Mouse (Mus musculus): ENCODE data around the gene Cdkl5.

DNA sequence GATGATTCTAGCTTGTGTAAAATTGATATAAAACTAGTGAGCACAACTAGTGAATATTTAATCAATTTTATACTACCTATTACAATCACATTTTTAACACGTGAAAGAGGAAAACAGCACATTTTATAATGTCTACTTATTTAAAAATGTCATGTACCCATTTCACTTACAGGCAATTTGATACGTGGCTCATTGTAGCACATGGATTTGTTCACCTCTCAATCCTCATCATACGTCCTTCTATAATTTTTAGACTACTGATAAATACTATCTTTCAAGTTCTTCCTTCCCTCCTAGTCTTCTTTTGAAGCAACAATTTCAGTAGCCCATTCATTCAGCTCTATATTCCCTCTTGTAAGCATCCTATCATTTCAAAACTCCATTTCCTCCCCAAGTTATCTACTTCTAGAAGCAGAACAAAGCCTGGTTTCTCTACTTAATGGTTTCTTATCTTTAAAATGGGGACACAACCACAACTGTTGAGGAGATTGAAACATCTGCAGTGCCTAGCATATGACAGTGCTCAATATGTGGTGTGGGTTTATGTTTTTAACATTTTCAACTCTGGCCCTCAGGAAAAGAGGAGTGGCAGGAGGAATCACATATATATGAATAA, 75.4 kb downstream of the Cdkl5 start:
- no peak for TF ChIP-seq POLR2A (IDR thresholded peaks at IDR 0.05; ENCODE audit: low read depth, low read length)
- TF ChIP-seq CTCF (IDR thresholded peaks at IDR 0.05; ENCODE audit: borderline replicate concordance, insufficient read depth, low read length) = no peak

Data from embryonic fibroblast, embryonic 13.5 days (primary cell).